Mouse (Mus musculus): ENCODE results near the gene Gabrp. TPM values are rescaled to one million over a fixed set of nuclear protein-coding genes. Genes with fewer than 3 reads are reported as not detected.

Gabrp gene
- polyA plus RNA-seq (2014; fragmentation: Nextera tagmentation; extraction: Ambion mirVana), result 2.2 and 3.3 TPM in 2 replicates

DNA sequence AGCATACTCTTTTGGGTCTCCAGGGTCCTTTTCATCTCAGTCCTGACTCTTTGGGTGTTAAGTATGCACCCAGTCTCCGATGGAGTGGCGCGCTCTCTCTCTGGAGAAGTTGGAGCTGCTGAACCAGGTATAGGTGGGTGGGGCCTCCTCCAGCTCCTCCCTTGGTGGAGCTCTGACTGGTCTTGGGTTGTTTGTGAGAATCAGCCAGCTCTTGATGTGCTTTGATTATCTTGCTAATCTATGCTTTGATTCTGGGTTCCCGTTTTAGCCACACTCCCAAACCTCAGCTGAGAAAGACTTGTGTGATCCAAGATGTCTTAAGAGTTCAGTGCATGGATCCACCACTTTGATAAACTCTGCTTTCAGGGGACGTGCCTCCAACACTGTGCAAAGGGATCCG lies at the start of gene Gabrp:
Gabrp (minus strand) TSS at position 101 of the 400 bp plus-strand sequence.
- Histone ChIP-seq H3K4me1 (ENCODE audit: control insufficient read depth, insufficient read depth, low read length) (no peaks in the 10 kb centered on the region), H3K36me3 (ENCODE audit: control insufficient read depth, insufficient read depth, low read length) (no peaks in the 10 kb centered on the region), H3K4me2 (ENCODE audit: low read depth) (no peak within 1 kb of the TSS), H3K4me3 (ENCODE audit: low read depth, low read length) (no peak within 1 kb of the TSS), H3K9ac (ENCODE audit: low read length) (no peak within 1 kb of the TSS), H3K27me3 (ENCODE audit: control insufficient read depth, insufficient read depth, low read length) (no peaks in the 10 kb centered on the region), H3K9me3 (ENCODE audit: control insufficient read depth, low read length) (no peaks in the 10 kb centered on the region), H3K27ac (ENCODE audit: low read depth, low read length) (no peak within 1 kb of the TSS)
- ATAC-seq (ENCODE audit: insufficient read depth, low FRiP score, low TSS enrichment), result no peak
- WGBS, result 52% methylated on average over 6 of the region's 6 CpGs
- DNase-seq (ENCODE audit: low spot score), result no peak

DNA sequence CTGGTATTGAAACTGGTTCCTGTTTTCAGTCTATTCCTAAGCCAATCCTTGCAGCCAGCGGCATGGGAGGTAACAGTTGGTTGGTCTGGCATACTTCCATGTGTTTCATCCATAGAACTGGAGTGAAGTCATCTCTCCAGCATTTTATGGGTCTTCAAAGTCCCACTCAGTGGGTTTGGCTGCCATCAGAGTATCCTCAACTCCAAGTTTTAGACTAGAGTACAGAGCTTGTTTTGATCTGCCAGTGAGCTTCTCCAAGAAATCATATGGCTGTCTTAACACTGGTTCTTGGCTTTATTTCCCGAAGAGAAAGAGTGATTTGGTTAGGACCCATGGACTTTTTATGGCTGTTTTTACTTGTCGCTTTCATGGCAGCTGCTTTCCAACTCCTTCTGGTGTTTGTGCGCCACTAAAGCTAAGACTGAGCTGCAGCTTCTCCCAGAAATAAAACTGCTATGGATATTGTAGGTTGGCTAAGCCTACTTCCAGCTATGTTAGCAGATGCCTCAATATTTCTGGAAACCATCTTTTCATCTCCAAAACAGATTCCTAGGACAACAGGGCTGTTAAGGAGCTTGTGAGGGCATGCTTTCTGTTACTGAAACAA lies 48.5 kb upstream of the Gabrp start:
- Histone ChIP-seq H3K4me2 (ENCODE audit: low read depth) (no peak overlapping the region), H3K36me3 (ENCODE audit: control insufficient read depth, insufficient read depth, low read length) (no peaks in the 10 kb centered on the region), H3K4me3 (ENCODE audit: low read depth, low read length) (no peak overlapping the region), H3K9me3 (ENCODE audit: control insufficient read depth, low read length) (no peaks in the 10 kb centered on the region), H3K4me1 (ENCODE audit: control insufficient read depth, insufficient read depth, low read length) (no peaks in the 10 kb centered on the region), H3K9ac (ENCODE audit: low read length) (no peak overlapping the region), H3K27me3 (ENCODE audit: control insufficient read depth, insufficient read depth, low read length) (no peaks in the 10 kb centered on the region), H3K27ac (ENCODE audit: low read depth, low read length) (no peak overlapping the region)
- ATAC-seq (ENCODE audit: insufficient read depth, low FRiP score, low TSS enrichment), result no peak
- 88% methylated on average over 4 of the region's 4 CpGs for WGBS
- no peak for DNase-seq (ENCODE audit: low spot score)

DNA sequence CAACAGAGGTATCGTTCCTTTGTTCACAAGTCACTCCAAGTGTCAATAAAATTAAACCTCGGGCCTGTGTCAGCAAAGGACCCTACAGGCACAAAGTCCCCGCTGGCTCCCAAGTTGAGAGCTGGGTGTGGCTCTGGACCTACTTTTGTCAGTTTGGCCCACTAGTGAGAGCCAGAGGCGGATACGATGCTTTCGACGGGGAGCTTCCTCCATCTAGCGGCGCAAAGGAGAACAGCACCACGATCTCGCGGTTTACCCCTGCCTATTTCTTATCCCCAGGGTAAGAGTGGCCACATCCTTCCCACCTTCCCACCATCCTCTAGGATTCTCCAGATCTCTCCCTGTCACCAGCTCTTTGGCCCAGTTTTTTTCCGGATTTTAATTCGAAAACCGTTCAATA lies 35.5 kb upstream of the Gabrp start:
- Histone ChIP-seq H3K9me3 (ENCODE audit: control insufficient read depth, low read length) (no peaks in the 10 kb centered on the region), H3K9ac (ENCODE audit: low read length) (no peak overlapping the region), H3K27ac (ENCODE audit: low read depth, low read length) (no peak overlapping the region), H3K4me1 (ENCODE audit: control insufficient read depth, insufficient read depth, low read length) (no peaks in the 10 kb centered on the region), H3K4me2 (ENCODE audit: low read depth) (no peak overlapping the region), H3K27me3 (ENCODE audit: control insufficient read depth, insufficient read depth, low read length) (no peaks in the 10 kb centered on the region), H3K4me3 (ENCODE audit: low read depth, low read length) (no peak overlapping the region), H3K36me3 (ENCODE audit: control insufficient read depth, insufficient read depth, low read length) (no peaks in the 10 kb centered on the region)
- 7% methylated on average over 15 of the region's 15 CpGs for WGBS
- DNase-seq (ENCODE audit: low spot score) (peak; percentile 81), ATAC-seq (ENCODE audit: insufficient read depth, low FRiP score, low TSS enrichment) (peak; percentile 53)

- Histone ChIP-seq H3K9ac (ENCODE audit: low read length) (no peak overlapping the region), H3K4me3 (ENCODE audit: low read depth, low read length) (no peak overlapping the region), H3K27ac (ENCODE audit: low read depth, low read length) (no peak overlapping the region), H3K27me3 (ENCODE audit: control insufficient read depth, insufficient read depth, low read length) (no peaks in the 10 kb centered on the region), H3K4me1 (ENCODE audit: control insufficient read depth, insufficient read depth, low read length) (no peaks in the 10 kb centered on the region), H3K4me2 (ENCODE audit: low read depth) (no peak overlapping the region), H3K36me3 (ENCODE audit: control insufficient read depth, insufficient read depth, low read length) (no peaks in the 10 kb centered on the region), H3K9me3 (ENCODE audit: control insufficient read depth, low read length) (no peaks in the 10 kb centered on the region)
- DNase-seq (ENCODE audit: low spot score) (peak; percentile 33), ATAC-seq (ENCODE audit: insufficient read depth, low FRiP score, low TSS enrichment) (no peak)
- 23% methylated on average over 3 of the region's 3 CpGs for WGBS
Measured at GRCm38 (mm10) chr11:33607784-33608183, 29.0 kb upstream of the Gabrp start.

DNA sequence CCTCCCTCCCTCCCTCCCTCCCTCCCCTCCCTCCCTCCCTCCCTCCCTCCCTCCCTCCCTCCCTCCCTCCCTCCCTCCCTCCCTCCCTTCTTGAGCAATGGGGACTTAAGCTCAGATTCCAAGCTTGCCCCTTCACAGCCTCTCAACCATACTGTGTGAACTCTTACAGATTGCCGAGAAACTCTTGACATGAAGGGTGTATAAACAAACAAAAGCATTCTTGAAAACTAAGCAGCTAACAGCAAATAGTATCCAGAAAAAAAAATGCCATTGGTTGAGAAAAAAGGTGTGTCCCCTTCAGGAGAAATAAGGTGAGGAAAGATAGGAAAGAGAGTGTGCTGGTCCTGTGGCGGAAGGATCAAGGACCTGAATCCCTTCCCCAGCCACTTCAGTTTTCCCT lies 24.4 kb upstream of the Gabrp start:
- Histone ChIP-seq H3K4me3 (ENCODE audit: low read depth, low read length) (no peak overlapping the region), H3K9ac (ENCODE audit: low read length) (no peak overlapping the region), H3K4me2 (ENCODE audit: low read depth) (no peak overlapping the region), H3K27me3 (ENCODE audit: control insufficient read depth, insufficient read depth, low read length) (no peaks in the 10 kb centered on the region), H3K36me3 (ENCODE audit: control insufficient read depth, insufficient read depth, low read length) (no peaks in the 10 kb centered on the region), H3K27ac (ENCODE audit: low read depth, low read length) (no peak overlapping the region), H3K4me1 (ENCODE audit: control insufficient read depth, insufficient read depth, low read length) (no peaks in the 10 kb centered on the region), H3K9me3 (ENCODE audit: control insufficient read depth, low read length) (no peaks in the 10 kb centered on the region)
- no peak for DNase-seq (ENCODE audit: low spot score)
- no peak for ATAC-seq (ENCODE audit: insufficient read depth, low FRiP score, low TSS enrichment)
- WGBS, result 82% methylated on average over 2 of the region's 2 CpGs

DNA sequence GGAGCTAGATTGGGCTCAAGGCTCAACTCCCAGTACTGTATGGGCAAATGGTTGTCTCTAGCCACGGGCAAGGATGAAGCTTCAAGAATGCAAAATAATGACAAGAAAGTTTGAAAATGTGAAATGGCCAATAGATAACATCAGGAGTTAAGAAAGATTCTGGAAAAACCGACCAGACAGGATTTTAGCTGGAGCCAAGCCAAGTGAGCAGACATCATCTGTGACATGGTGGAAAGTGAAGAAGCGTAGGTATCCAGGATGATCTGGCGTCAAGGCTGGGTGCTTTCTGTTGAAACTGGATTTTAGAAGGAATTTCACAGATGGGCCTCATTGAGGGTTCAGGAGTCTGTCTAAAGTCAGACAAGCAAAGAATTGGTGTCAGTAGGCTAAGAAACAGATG lies 20.2 kb upstream of the Gabrp start, which contains the start of gene D130052B06Rik:
D130052B06Rik (plus strand) TSS at position 317 of the 400 bp plus-strand sequence.
- DNase-seq (ENCODE audit: low spot score) (no peak), ATAC-seq (ENCODE audit: insufficient read depth, low FRiP score, low TSS enrichment) (no peak)
- H3K36me3 ChIP-seq (ENCODE audit: control insufficient read depth, insufficient read depth, low read length), result no peaks in the 10 kb centered on the region
- H3K27me3 ChIP-seq (ENCODE audit: control insufficient read depth, insufficient read depth, low read length), result no peaks in the 10 kb centered on the region
- no peaks in the 10 kb centered on the region for H3K4me1 ChIP-seq (ENCODE audit: control insufficient read depth, insufficient read depth, low read length)
- no peak within 1 kb of the TSS for H3K4me3 ChIP-seq (ENCODE audit: low read depth, low read length)
- H3K4me2 ChIP-seq (ENCODE audit: low read depth), result no peak within 1 kb of the TSS
- H3K9me3 ChIP-seq (ENCODE audit: control insufficient read depth, low read length), result no peaks in the 10 kb centered on the region
- H3K9ac ChIP-seq (ENCODE audit: low read length), result no peak within 1 kb of the TSS
- 85% methylated on average over 4 of the region's 4 CpGs for WGBS
- H3K27ac ChIP-seq (ENCODE audit: low read depth, low read length), result no peak within 1 kb of the TSS

- Histone ChIP-seq H3K36me3 (ENCODE audit: control insufficient read depth, insufficient read depth, low read length) (no peaks in the 10 kb centered on the region), H3K27ac (ENCODE audit: low read depth, low read length) (no peak overlapping the region), H3K9ac (ENCODE audit: low read length) (no peak overlapping the region), H3K9me3 (ENCODE audit: control insufficient read depth, low read length) (no peaks in the 10 kb centered on the region), H3K4me1 (ENCODE audit: control insufficient read depth, insufficient read depth, low read length) (no peaks in the 10 kb centered on the region), H3K4me2 (ENCODE audit: low read depth) (no peak overlapping the region), H3K27me3 (ENCODE audit: control insufficient read depth, insufficient read depth, low read length) (no peaks in the 10 kb centered on the region), H3K4me3 (ENCODE audit: low read depth, low read length) (no peak overlapping the region)
- WGBS, result 71% methylated on average over 4 of the region's 4 CpGs
- no peak for ATAC-seq (ENCODE audit: insufficient read depth, low FRiP score, low TSS enrichment)
- DNase-seq (ENCODE audit: low spot score), result no peak
Measured at GRCm38 (mm10) chr11:33596655-33597054, 17.9 kb upstream of the Gabrp start.

DNA sequence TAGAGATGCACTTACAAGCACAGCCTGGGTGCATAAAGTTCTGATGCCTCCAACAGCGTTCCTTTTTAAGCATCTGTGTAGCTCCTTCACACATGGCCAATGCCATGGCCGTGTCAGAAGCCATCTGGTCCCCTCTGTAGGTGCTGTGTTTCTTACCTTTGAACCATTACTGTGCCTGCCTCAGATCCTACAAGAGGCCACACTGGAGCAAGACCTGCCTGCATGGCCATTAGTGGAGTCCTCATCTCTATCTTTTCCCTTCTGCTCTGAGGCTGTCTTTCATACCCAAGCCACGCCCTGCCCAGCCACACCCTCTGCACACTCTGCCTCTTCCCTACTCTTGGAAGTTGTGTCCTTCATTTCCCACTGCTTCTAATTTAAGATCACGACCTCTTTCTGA lies 14.1 kb upstream of the Gabrp start:
- 79% methylated on average over 4 of the region's 4 CpGs for WGBS
- Histone ChIP-seq H3K4me2 (ENCODE audit: low read depth) (no peak overlapping the region), H3K27ac (ENCODE audit: low read depth, low read length) (no peak overlapping the region), H3K27me3 (ENCODE audit: control insufficient read depth, insufficient read depth, low read length) (no peaks in the 10 kb centered on the region), H3K4me1 (ENCODE audit: control insufficient read depth, insufficient read depth, low read length) (no peaks in the 10 kb centered on the region), H3K9me3 (ENCODE audit: control insufficient read depth, low read length) (no peaks in the 10 kb centered on the region), H3K36me3 (ENCODE audit: control insufficient read depth, insufficient read depth, low read length) (no peaks in the 10 kb centered on the region), H3K4me3 (ENCODE audit: low read depth, low read length) (no peak overlapping the region), H3K9ac (ENCODE audit: low read length) (no peak overlapping the region)
- DNase-seq (ENCODE audit: low spot score), result no peak
- ATAC-seq (ENCODE audit: insufficient read depth, low FRiP score, low TSS enrichment), result no peak

DNA sequence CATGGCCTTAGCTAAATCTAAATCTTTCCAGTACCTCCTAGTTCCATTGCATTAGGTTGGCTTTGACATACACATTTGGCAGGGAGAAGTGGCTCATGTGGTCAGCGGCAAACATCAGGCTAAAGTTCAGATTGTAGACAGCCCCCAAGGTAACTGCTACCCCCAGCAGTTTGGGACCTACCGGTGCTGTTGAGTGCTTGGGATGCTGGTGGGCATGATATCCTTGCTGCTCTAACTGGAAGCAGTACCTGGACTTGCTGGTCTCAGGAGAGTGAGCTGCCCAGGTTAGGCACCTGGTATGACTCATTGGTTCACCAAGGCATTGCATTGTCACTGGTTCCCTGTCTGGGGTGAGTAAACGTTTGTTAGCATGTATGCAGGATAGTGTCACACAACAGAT lies 12.0 kb upstream of the Gabrp start:
- WGBS, result 89% methylated on average over 3 of the region's 3 CpGs
- Histone ChIP-seq H3K9me3 (ENCODE audit: control insufficient read depth, low read length) (no peaks in the 10 kb centered on the region), H3K9ac (ENCODE audit: low read length) (no peak overlapping the region), H3K27ac (ENCODE audit: low read depth, low read length) (no peak overlapping the region), H3K4me2 (ENCODE audit: low read depth) (no peak overlapping the region), H3K4me1 (ENCODE audit: control insufficient read depth, insufficient read depth, low read length) (no peaks in the 10 kb centered on the region), H3K4me3 (ENCODE audit: low read depth, low read length) (no peak overlapping the region), H3K27me3 (ENCODE audit: control insufficient read depth, insufficient read depth, low read length) (no peaks in the 10 kb centered on the region), H3K36me3 (ENCODE audit: control insufficient read depth, insufficient read depth, low read length) (no peaks in the 10 kb centered on the region)
- ATAC-seq (ENCODE audit: insufficient read depth, low FRiP score, low TSS enrichment), result no peak
- DNase-seq (ENCODE audit: low spot score), result no peak
